Mouse (Mus musculus): ENCODE measurements at regions not wholly inside any gene's neighbourhood (a gene's known extent, or its start where the extent isn't known, plus 50 kb on each side); places are given as distances from the start of the nearest gene placed in this dataset.

GRCm38 (mm10) chr11:111426715-111427114, 360.8 kb downstream of the Kcnj2 start:
- TF ChIP-seq EP300 (IDR thresholded peaks at IDR 0.05; ENCODE audit: low read depth) (no peak), CTCF (IDR thresholded peaks at IDR 0.05; ENCODE audit: low read depth) (no peak)

Data from liver, embryonic 14.5 days (tissue).